Mouse (Mus musculus): Measurements from ENCODE around the gene Gm4894. TPM values are rescaled to one million over a fixed set of nuclear protein-coding genes. Genes with fewer than 3 reads are reported as not detected.
A peak's percentile ranks its signal among the peaks of the same experiment; 100 is the strongest.

Gene Gm4894
- polyA plus RNA-seq (2015; fragmentation: Nextera tagmentation; extraction: Ambion mirVana) = not detected in 2 replicates

- no peak within 1 kb of the TSS for H3K27ac ChIP-seq (replicated peaks)
- H3K4me3 ChIP-seq (replicated peaks) = no peak within 1 kb of the TSS
- no peak within 1 kb of the TSS for H3K4me2 ChIP-seq
- no peak within 1 kb of the TSS for H3K9ac ChIP-seq (replicated peaks)
- H3K4me1 ChIP-seq = no peaks in the 10 kb centered on the region
- H3K27me3 ChIP-seq (replicated peaks) = 0 out of 2 replicates have a peak, but pooled peaks cover 2% of the 10 kb centered on the region
- H3K36me3 ChIP-seq = no peaks in the 10 kb centered on the region
- WGBS = 71% methylated on average over 6 of the region's 6 CpGs
- ATAC-seq (ENCODE audit: low FRiP score) = no peak
- no peaks in the 10 kb centered on the region for H3K9me3 ChIP-seq (replicated peaks)
Observed at GRCm38 (mm10) chr9:49250231-49250630, at the start of gene Gm4894. Gene Gm4894, plus strand, starts transcription at chr9:49250531.

- no peak for ATAC-seq (ENCODE audit: low FRiP score)
- Histone ChIP-seq H3K27ac (replicated peaks) (peak overlapping the region; percentile 54), H3K4me1 (peaks cover 14% of the 10 kb centered on the region), H3K36me3 (no peaks in the 10 kb centered on the region), H3K4me3 (replicated peaks) (no peak overlapping the region), H3K4me2 (peak overlapping the region; percentile 38), H3K27me3 (replicated peaks) (no peaks in the 10 kb centered on the region), H3K9me3 (replicated peaks) (no peaks in the 10 kb centered on the region), H3K9ac (replicated peaks) (no peak overlapping the region)
- 20% methylated on average over 15 of the region's 15 CpGs for whole genome bisulfite sequencing
Observed at GRCm38 (mm10) chr9:49206331-49206730, 44.0 kb upstream of the Gm4894 start.

GRCm38 (mm10) chr9:49211493-49211892, 38.8 kb upstream of the Gm4894 start:
- no peak for ATAC-seq (ENCODE audit: low FRiP score)
- WGBS = 67% methylated on average over 1 of the region's 1 CpGs
- no peak overlapping the region for H3K9ac ChIP-seq (replicated peaks)
- H3K4me3 ChIP-seq (replicated peaks) = no peak overlapping the region
- no peak overlapping the region for H3K4me2 ChIP-seq
- no peak overlapping the region for H3K27ac ChIP-seq (replicated peaks)
- H3K4me1 ChIP-seq = peaks cover 11% of the 10 kb centered on the region
- no peaks in the 10 kb centered on the region for H3K27me3 ChIP-seq (replicated peaks)
- H3K9me3 ChIP-seq (replicated peaks) = no peaks in the 10 kb centered on the region
- no peaks in the 10 kb centered on the region for H3K36me3 ChIP-seq

GRCm38 (mm10) chr9:49214734-49215133, 35.6 kb upstream of the Gm4894 start:
- H3K9me3 ChIP-seq (replicated peaks) = no peaks in the 10 kb centered on the region
- H3K27ac ChIP-seq (replicated peaks) = no peak overlapping the region
- no peak for ATAC-seq (ENCODE audit: low FRiP score)
- H3K4me2 ChIP-seq = no peak overlapping the region
- no peaks in the 10 kb centered on the region for H3K36me3 ChIP-seq
- no peaks in the 10 kb centered on the region for H3K27me3 ChIP-seq (replicated peaks)
- WGBS = 62% methylated on average over 2 of the region's 2 CpGs
- H3K9ac ChIP-seq (replicated peaks) = no peak overlapping the region
- H3K4me3 ChIP-seq (replicated peaks) = no peak overlapping the region
- H3K4me1 ChIP-seq = peaks cover 23% of the 10 kb centered on the region

GRCm38 (mm10) chr9:49217626-49218607, 32.4 kb upstream of the Gm4894 start:
- Histone ChIP-seq H3K36me3 (no peaks in the 10 kb centered on the region), H3K27ac (replicated peaks) (peak overlapping the region; percentile 58), H3K4me3 (replicated peaks) (no peak overlapping the region), H3K9me3 (replicated peaks) (no peaks in the 10 kb centered on the region), H3K9ac (replicated peaks) (no peak overlapping the region), H3K4me1 (peaks cover 23% of the 10 kb centered on the region), H3K4me2 (peak overlapping the region; percentile 35), H3K27me3 (replicated peaks) (no peaks in the 10 kb centered on the region)
- WGBS = 36% methylated on average over 20 of the region's 20 CpGs
- peak; percentile 57; the same call in 1 of the 2 replicates for ATAC-seq (ENCODE audit: low FRiP score)

GRCm38 (mm10) chr9:49224488-49224887, 25.8 kb upstream of the Gm4894 start:
- no peaks in the 10 kb centered on the region for H3K27me3 ChIP-seq (replicated peaks)
- no peaks in the 10 kb centered on the region for H3K4me1 ChIP-seq
- H3K36me3 ChIP-seq = no peaks in the 10 kb centered on the region
- H3K9me3 ChIP-seq (replicated peaks) = no peaks in the 10 kb centered on the region
- 60% methylated on average over 10 of the region's 10 CpGs for WGBS
- H3K4me2 ChIP-seq = no peak overlapping the region
- no peak overlapping the region for H3K27ac ChIP-seq (replicated peaks)
- H3K4me3 ChIP-seq (replicated peaks) = no peak overlapping the region
- no peak overlapping the region for H3K9ac ChIP-seq (replicated peaks)
- no peak for ATAC-seq (ENCODE audit: low FRiP score)

- Histone ChIP-seq H3K4me1 (no peaks in the 10 kb centered on the region), H3K4me3 (replicated peaks) (no peak overlapping the region), H3K9me3 (replicated peaks) (no peaks in the 10 kb centered on the region), H3K27me3 (replicated peaks) (no peaks in the 10 kb centered on the region), H3K4me2 (no peak overlapping the region), H3K36me3 (no peaks in the 10 kb centered on the region), H3K9ac (replicated peaks) (no peak overlapping the region), H3K27ac (replicated peaks) (no peak overlapping the region)
- ATAC-seq (ENCODE audit: low FRiP score) = no peak
- WGBS = 78% methylated on average over 9 of the region's 9 CpGs
Observed at GRCm38 (mm10) chr9:49227442-49227841, 22.9 kb upstream of the Gm4894 start.

- H3K27ac ChIP-seq (replicated peaks) = no peak overlapping the region
- H3K4me1 ChIP-seq = no peaks in the 10 kb centered on the region
- 95% methylated on average over 2 of the region's 2 CpGs for WGBS
- H3K9ac ChIP-seq (replicated peaks) = no peak overlapping the region
- no peak overlapping the region for H3K4me3 ChIP-seq (replicated peaks)
- no peaks in the 10 kb centered on the region for H3K36me3 ChIP-seq
- no peaks in the 10 kb centered on the region for H3K27me3 ChIP-seq (replicated peaks)
- ATAC-seq (ENCODE audit: low FRiP score) = no peak
- H3K9me3 ChIP-seq (replicated peaks) = no peaks in the 10 kb centered on the region
- no peak overlapping the region for H3K4me2 ChIP-seq
Observed at GRCm38 (mm10) chr9:49229054-49229453, 21.3 kb upstream of the Gm4894 start.

- no peaks in the 10 kb centered on the region for H3K36me3 ChIP-seq
- peaks cover 6% of the 10 kb centered on the region; the same call in 1 of the 2 replicates for H3K4me1 ChIP-seq
- no peaks in the 10 kb centered on the region for H3K27me3 ChIP-seq (replicated peaks)
- H3K9ac ChIP-seq (replicated peaks) = no peak overlapping the region
- ATAC-seq (ENCODE audit: low FRiP score) = no peak
- no peak overlapping the region for H3K4me3 ChIP-seq (replicated peaks)
- H3K4me2 ChIP-seq = no peak overlapping the region
- 42% methylated on average over 7 of the region's 7 CpGs for WGBS
- H3K27ac ChIP-seq (replicated peaks) = no peak overlapping the region
- no peaks in the 10 kb centered on the region for H3K9me3 ChIP-seq (replicated peaks)
Observed at GRCm38 (mm10) chr9:49246839-49247238, 3.5 kb upstream of the Gm4894 start.

- H3K36me3 ChIP-seq = no peaks in the 10 kb centered on the region
- no peak overlapping the region for H3K27ac ChIP-seq (replicated peaks)
- no peak overlapping the region for H3K9ac ChIP-seq (replicated peaks)
- H3K4me2 ChIP-seq = no peak overlapping the region
- WGBS = 71% methylated on average over 7 of the region's 7 CpGs
- H3K4me1 ChIP-seq = no peaks in the 10 kb centered on the region
- H3K27me3 ChIP-seq (replicated peaks) = no peaks in the 10 kb centered on the region; the same call in 1 of the 2 replicates
- no peaks in the 10 kb centered on the region for H3K9me3 ChIP-seq (replicated peaks)
- ATAC-seq (ENCODE audit: low FRiP score) = no peak
- H3K4me3 ChIP-seq (replicated peaks) = no peak overlapping the region
Observed at GRCm38 (mm10) chr9:49268949-49269348, 18.6 kb downstream of the Gm4894 start.

GRCm38 (mm10) chr9:49273566-49273965, 23.2 kb downstream of the Gm4894 start:
- Histone ChIP-seq H3K27me3 (replicated peaks) (no peaks in the 10 kb centered on the region), H3K4me1 (peaks cover 8% of the 10 kb centered on the region), H3K4me2 (no peak overlapping the region), H3K9me3 (replicated peaks) (no peaks in the 10 kb centered on the region), H3K27ac (replicated peaks) (no peak overlapping the region), H3K9ac (replicated peaks) (no peak overlapping the region), H3K36me3 (no peaks in the 10 kb centered on the region), H3K4me3 (replicated peaks) (no peak overlapping the region)
- 34% methylated on average over 7 of the region's 7 CpGs for WGBS
- no peak for ATAC-seq (ENCODE audit: low FRiP score)

- 24% methylated on average over 4 of the region's 4 CpGs for WGBS
- H3K4me3 ChIP-seq (replicated peaks) = no peak overlapping the region
- peaks cover 8% of the 10 kb centered on the region for H3K4me1 ChIP-seq
- no peak overlapping the region for H3K4me2 ChIP-seq
- no peaks in the 10 kb centered on the region for H3K27me3 ChIP-seq (replicated peaks)
- no peak overlapping the region for H3K27ac ChIP-seq (replicated peaks)
- H3K9ac ChIP-seq (replicated peaks) = no peak overlapping the region
- ATAC-seq (ENCODE audit: low FRiP score) = no peak
- H3K9me3 ChIP-seq (replicated peaks) = no peaks in the 10 kb centered on the region
- no peaks in the 10 kb centered on the region for H3K36me3 ChIP-seq
Observed at GRCm38 (mm10) chr9:49275976-49276375, 25.6 kb downstream of the Gm4894 start.

Measured in neural tube, embryonic 15.5 days (tissue).